Mouse (Mus musculus) G1E (cell line): ENCODE measurements around the gene Fgf3.

ENCODE experiments used
- CTCF ChIP-seq: IDR thresholded peaks from 2 replicates; pipeline ENCODE4 v1.5.1; 2012; ENCODE audit warnings: low read depth, low read length, inconsistent platforms, mixed read lengths
- GATA1 ChIP-seq: IDR thresholded peaks from 2 replicates; pipeline ENCODE4 v1.6.1; 2012; ENCODE audit warnings: borderline replicate concordance, low read length, inconsistent platforms, mixed read lengths
- TAL1 ChIP-seq: conservative IDR thresholded peaks from 2 replicates; pipeline ENCODE4 v1.6.1; 2012; ENCODE audit warnings: low read depth, low read length, inconsistent platforms, mixed read lengths

GRCm38 (mm10) chr7:144798471-144798870 is 39.4 kb upstream of the Fgf3 start:
- TF ChIP-seq CTCF (peak; percentile 39), GATA1 (no peak), TAL1 (no peak)
